Mouse (Mus musculus) heart, postnatal 0 days (tissue): Measurements from ENCODE around the gene Lrrc74a. TPM values are rescaled to one million over a fixed set of nuclear protein-coding genes. Genes with fewer than 3 reads are reported as not detected.
A peak's percentile ranks its signal among the peaks of the same experiment; 100 is the strongest.

ENCODE experiments used
- ATAC-seq: fragments of 200-750 bp; cut with Nextera tagmentation; 2 replicates; pipeline ENCODE4 v1.8.0; 2017; ENCODE audit warnings: low read depth, moderate number of reproducible peaks, moderate library complexity; ENCODE audit not compliant: insufficient read depth
- DNase-seq: peaks from one replicate; pipeline ENCODE4 v3.0.0-alpha.2; 2016; ENCODE audit warnings: low spot score
- H3K27ac ChIP-seq: fragments of 300-500 bp; sonication (generic); 2 replicates; pipeline ENCODE4 v1.5.1; 2014; ENCODE audit warnings: low read depth, mild to moderate bottlenecking
- H3K27me3 ChIP-seq: fragments of 300-500 bp; sonication (generic); 2 replicates; pipeline ENCODE4 v1.6.1; 2014; ENCODE audit warnings: low read length, mixed read lengths; ENCODE audit not compliant: control insufficient read depth, insufficient read depth
- H3K36me3 ChIP-seq: fragments of 300-500 bp; sonication (generic); replicated peaks from 2 replicates; pipeline ENCODE4 v1.6.1; 2014; ENCODE audit warnings: low read length, mixed read lengths; ENCODE audit not compliant: control insufficient read depth, insufficient read depth
- H3K4me1 ChIP-seq: fragments of 300-500 bp; sonication (generic); 2 replicates; pipeline ENCODE4 v1.6.1; 2014; ENCODE audit warnings: antibody characterized with exemption; ENCODE audit not compliant: control insufficient read depth, insufficient read depth
- H3K4me2 ChIP-seq: fragments of 300-500 bp; sonication (generic); 2 replicates; pipeline ENCODE4 v1.6.1; 2014; ENCODE audit warnings: low read depth, mild to moderate bottlenecking, low read length, moderate library complexity
- H3K4me3 ChIP-seq: fragments of 300-500 bp; sonication (generic); 2 replicates; pipeline ENCODE4 v1.5.1; 2014; ENCODE audit warnings: low read depth, low read length
- H3K9ac ChIP-seq: fragments of 300-500 bp; sonication (generic); replicated peaks from 2 replicates; pipeline ENCODE4 v1.6.1; 2014; ENCODE audit warnings: low read depth, low read length, mixed read lengths
- H3K9me3 ChIP-seq: fragments of 300-500 bp; sonication (generic); replicated peaks from 2 replicates; pipeline ENCODE4 v1.6.1; 2016; ENCODE audit warnings: low read length; ENCODE audit not compliant: control insufficient read depth
- CTCF ChIP-seq: IDR thresholded peaks from 2 replicates; pipeline ENCODE4 v1.5.1; 2016; ENCODE audit warnings: antibody characterized with exemption, control low read depth, low read depth
- EP300 ChIP-seq: IDR thresholded peaks from 2 replicates; pipeline ENCODE4 v1.6.1; 2016; ENCODE audit warnings: antibody characterized with exemption, low read depth
- WGBS: fragments of 180-500 bp; shearing (Covaris S2); extraction: QIAGEN DNeasy Blood & Tissue Kit; methylation state at CpG from one replicate; pipeline ENCODE4 v1.1.7; 2014; 5-methylcytosine and 5-hydroxymethylcytosine counted together
- polyA plus RNA-seq: library from polyadenylated mRNA; unstranded; fragments of >200 nt; fragmentation: Nextera tagmentation; extraction: Ambion mirVana; gene quantifications from 2 replicates; pipeline ENCODE4 v1.2.1, GENCODE M21; 2015
- total RNA-seq: library from RNA; depleted of rRNA; stranded (reverse); fragments of >200 nt; gene quantifications from 2 replicates; pipeline ENCODE4 v1.2.3, GENCODE M21; 2014; ENCODE audit warnings: low replicate concordance

Gene Lrrc74a
- total and polyA plus RNA-seq, 2 experiments from 2014 or later: not detected

DNA sequence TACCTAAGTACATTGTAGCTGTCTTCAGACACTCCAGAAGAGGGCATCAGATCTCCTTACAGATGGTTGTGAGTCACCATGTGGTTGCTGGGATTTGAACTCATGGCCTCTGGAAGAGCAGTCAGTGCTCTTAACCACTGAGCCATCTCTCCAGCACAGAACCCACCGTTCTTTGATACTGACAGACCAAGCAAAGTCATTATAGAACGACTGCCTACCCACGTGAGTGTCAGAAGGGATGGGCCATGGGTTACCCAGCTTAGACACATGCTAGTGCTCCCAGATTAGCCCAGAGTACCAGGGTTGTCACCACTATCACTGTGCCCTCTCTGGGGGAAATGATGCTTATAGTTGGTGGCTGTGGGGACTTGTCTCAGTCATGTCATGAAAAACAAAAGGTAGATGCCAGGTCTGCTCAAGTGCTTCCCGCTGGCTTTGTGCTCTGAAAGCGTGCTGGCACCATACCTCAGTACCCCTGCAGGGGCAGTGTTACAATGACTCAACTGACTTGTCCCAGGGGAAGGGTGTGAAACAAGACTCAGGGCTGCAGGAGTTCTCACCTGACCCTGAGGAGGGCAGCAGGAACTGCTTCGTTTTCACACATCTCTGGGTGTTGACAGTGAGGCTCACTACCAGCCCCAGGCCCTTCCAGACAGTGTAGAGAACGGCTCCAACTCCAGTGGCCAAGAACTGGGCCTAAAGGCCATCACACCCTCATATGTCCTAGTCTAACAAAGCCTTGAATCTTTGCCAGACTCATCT, 61.1 kb downstream of the Lrrc74a start:
- peaks cover 18% of the 10 kb centered on the region for H3K4me1 ChIP-seq
- no peak overlapping the region for H3K4me3 ChIP-seq
- WGBS: 42% methylated on average over 7 of the region's 7 CpGs
- ATAC-seq (peak; percentile 22), DNase-seq (peak; percentile 45)
- peak overlapping the region; percentile 21; the same call in 1 of the 2 replicates for H3K27ac ChIP-seq
- H3K9me3 ChIP-seq: no peaks in the 10 kb centered on the region
- no peak for TF ChIP-seq EP300
- no peak; the same call in 1 of the 2 replicates for TF ChIP-seq CTCF
- no peak overlapping the region for H3K9ac ChIP-seq
- H3K27me3 ChIP-seq: no peaks in the 10 kb centered on the region
- no peak overlapping the region for H3K4me2 ChIP-seq
- H3K36me3 ChIP-seq: no peaks in the 10 kb centered on the region

DNA sequence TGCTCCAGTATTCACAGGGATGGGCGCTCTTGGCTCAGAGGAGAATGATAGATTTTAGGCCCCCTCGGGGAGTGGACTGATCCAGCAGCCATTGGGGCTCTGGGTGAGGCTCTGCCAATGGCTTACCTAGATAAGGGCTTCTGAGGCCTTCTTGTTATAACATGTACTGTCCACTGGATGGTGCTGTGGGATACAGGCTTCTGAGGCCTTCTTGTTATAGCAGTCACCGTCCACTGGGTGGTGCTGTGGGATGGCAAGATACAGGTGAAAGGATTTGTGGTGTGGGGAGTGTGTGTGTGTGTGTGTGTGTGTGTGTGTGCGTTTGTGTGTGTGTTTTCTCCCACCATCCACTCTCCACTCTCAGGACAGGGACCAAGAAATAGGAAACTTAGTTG, 61.7 kb downstream of the Lrrc74a start:
- Histone ChIP-seq H3K36me3 (no peaks in the 10 kb centered on the region), H3K4me3 (no peak overlapping the region), H3K9ac (no peak overlapping the region), H3K4me1 (peaks cover 19% of the 10 kb centered on the region), H3K27ac (peak overlapping the region; percentile 21; the same call in 1 of the 2 replicates), H3K9me3 (no peaks in the 10 kb centered on the region), H3K4me2 (no peak overlapping the region), H3K27me3 (no peaks in the 10 kb centered on the region)
- DNase-seq (peak; percentile 92), ATAC-seq (peak; percentile 37)
- 3% methylated on average over 4 of the region's 4 CpGs for WGBS
- TF ChIP-seq EP300 (no peak), CTCF (peak; percentile 100)

DNA sequence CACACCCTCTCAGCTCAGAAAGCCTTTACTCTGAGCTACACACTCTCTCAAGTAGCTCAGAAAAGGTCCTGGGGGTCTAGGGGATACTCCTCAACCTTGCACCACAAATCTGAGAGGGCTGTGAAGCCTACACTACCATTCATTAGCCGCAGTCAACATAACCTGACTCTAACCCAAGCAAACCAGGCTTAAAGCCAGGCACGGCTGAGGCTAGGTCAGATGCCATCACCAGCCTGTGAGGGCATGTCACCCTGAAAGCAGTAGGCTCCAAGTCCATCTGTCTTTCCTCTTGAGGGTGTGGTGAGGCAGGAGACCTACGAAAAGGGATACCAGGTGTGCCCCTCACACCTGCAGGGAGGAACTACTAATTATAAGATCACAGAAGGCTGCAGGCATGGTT, 62.2 kb downstream of the Lrrc74a start:
- ATAC-seq (no peak), DNase-seq (no peak)
- Histone ChIP-seq H3K36me3 (no peaks in the 10 kb centered on the region), H3K4me3 (no peak overlapping the region), H3K9me3 (no peaks in the 10 kb centered on the region), H3K27me3 (no peaks in the 10 kb centered on the region), H3K4me1 (peaks cover 20% of the 10 kb centered on the region), H3K9ac (no peak overlapping the region), H3K27ac (no peak overlapping the region), H3K4me2 (no peak overlapping the region)
- WGBS: 75% methylated on average over 3 of the region's 3 CpGs
- TF ChIP-seq EP300 (no peak), CTCF (no peak)

DNA sequence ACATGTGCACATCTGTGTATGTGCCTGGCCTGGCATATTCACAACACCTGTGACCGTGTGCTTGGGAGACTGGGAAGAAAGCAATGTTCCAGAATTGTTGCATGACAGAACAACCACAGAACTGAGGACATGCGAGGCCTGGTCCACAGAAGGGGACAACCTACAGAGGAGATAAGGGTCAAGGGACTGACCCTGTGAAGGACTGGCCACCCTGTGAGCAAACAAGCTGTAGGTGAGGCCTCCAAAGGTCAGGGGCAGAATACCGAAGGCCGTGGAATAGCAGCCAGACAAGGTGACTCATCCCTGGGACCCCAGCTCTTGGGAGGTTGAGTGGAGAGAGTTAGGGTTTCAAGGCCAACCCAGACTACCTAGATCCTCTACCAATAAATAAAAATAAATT, 63.6 kb downstream of the Lrrc74a start:
- Histone ChIP-seq H3K36me3 (no peaks in the 10 kb centered on the region), H3K27me3 (no peaks in the 10 kb centered on the region), H3K9ac (no peak overlapping the region), H3K4me3 (no peak overlapping the region), H3K9me3 (no peaks in the 10 kb centered on the region), H3K4me2 (no peak overlapping the region), H3K4me1 (peaks cover 34% of the 10 kb centered on the region), H3K27ac (no peak overlapping the region)
- no peak for TF ChIP-seq CTCF
- no peak for TF ChIP-seq EP300
- no peak for DNase-seq
- 82% methylated on average over 4 of the region's 4 CpGs for WGBS
- no peak for ATAC-seq

DNA sequence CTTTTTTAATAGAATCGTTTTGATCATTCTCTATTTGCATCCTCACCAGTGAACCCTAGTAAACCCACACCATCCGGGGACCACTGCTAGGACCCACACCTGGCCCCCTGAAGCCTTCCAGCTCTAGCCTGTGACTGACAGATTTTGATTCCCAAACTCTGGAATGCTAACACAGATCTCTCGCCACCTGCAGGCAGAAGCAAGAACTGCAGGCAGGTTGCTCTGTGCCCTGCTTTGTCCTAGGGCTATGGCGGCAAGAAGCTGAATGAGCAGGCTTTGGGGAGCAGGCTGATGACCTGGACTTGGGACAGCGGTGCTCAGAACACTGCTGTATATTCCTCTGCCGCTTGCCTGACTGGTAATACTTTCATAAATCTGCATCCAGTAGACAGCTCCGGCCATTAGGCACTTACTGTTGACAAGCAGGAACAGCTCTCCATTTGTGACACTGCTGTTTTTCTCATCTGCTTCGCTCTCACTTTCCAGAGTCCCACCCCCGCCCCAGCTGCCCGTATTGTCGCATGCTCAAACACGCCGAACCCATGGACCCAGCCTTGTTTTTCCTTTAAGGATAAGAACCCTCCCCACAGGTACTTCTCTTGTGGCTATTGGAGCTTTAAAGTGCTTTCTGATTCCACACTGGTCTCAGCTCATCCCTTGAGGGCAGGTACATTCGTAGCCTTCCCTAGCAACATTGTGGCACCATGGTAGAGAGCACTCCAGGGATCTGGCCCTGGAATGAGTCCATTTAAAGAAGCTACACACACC, 64.8 kb downstream of the Lrrc74a start:
- WGBS: 16% methylated on average over 14 of the region's 14 CpGs
- DNase-seq: peak; percentile 83
- Histone ChIP-seq H3K27ac (peak overlapping the region; percentile 98), H3K9me3 (no peaks in the 10 kb centered on the region), H3K9ac (no peak overlapping the region), H3K27me3 (no peaks in the 10 kb centered on the region), H3K4me1 (peaks cover 46% of the 10 kb centered on the region), H3K4me2 (no peak overlapping the region), H3K36me3 (no peaks in the 10 kb centered on the region), H3K4me3 (no peak overlapping the region)
- no peak for ATAC-seq
- TF ChIP-seq EP300: no peak
- peak; percentile 98 for TF ChIP-seq CTCF
